Mouse (Mus musculus) naive thymus-derived CD4-positive, alpha-beta T cell, adult 2 months (primary cell): ENCODE results near the gene Pip4k2b.
"Not testable (repeated sequence)": the region's sequence is repeated elsewhere in the genome, so short reads cannot be mapped to it uniquely, and the experiment has no call there.

ENCODE experiments used
- DNase-seq: peaks from one replicate; pipeline ENCODE4 v3.0.0-alpha.2; 2011; ENCODE audit warnings: low read depth

Pip4k2b gene

DNA sequence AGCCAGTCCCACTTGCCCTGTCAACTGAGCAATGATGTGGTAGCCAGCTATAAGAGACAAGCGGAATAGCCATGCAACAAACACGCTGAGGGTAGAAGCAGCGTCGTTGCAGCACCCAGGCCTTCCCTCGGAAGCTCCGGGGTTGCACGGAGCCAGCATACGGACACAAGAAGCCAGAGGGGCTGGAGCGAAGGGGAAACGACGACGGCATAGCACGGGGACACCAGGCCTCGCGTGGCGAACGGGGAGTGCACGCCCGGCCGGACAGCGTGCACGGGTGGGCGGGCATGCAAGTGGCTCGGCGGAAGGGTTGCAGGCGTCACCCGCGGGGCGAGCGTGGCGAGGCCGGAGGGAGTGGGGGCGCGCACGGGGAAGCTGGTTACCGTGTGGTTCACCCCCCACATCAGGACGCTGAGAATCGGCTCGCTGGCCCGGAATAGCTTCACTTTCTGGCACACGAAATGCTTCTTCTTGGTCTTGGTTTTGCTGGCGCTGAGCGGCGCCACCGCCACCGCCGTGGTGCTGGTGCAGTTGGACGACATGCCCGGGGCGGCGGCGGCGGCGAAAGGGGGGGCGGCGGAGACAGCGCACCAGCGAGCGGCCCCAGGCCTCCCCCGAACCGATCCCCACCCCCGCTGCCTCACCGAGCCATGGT lies at the start of gene Pip4k2b:
Gene Pip4k2b, minus strand, starts transcription at position 642 of the 655 bp plus-strand sequence.
- DNase-seq = no peak

DNA sequence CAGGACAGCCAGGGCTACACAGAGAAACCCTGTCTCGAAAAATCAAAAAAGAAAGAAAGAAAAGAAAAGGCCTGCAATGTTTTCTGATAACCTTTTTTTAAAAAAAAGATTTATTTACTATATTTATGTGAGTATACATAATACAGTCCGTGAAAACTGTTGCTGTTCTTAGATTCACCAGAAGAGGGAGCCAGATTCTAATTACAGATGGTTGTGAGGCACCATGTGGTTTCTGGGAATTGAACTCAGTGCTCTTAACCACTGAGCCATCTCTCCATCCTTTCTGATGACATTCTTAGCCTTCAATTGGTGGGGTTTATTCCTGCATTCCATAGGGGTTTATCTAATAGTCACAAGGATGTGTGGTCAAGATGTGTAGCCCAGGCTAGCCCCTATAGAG lies 48.7 kb upstream of the Pip4k2b start:
- peak; percentile 92 for DNase-seq

DNA sequence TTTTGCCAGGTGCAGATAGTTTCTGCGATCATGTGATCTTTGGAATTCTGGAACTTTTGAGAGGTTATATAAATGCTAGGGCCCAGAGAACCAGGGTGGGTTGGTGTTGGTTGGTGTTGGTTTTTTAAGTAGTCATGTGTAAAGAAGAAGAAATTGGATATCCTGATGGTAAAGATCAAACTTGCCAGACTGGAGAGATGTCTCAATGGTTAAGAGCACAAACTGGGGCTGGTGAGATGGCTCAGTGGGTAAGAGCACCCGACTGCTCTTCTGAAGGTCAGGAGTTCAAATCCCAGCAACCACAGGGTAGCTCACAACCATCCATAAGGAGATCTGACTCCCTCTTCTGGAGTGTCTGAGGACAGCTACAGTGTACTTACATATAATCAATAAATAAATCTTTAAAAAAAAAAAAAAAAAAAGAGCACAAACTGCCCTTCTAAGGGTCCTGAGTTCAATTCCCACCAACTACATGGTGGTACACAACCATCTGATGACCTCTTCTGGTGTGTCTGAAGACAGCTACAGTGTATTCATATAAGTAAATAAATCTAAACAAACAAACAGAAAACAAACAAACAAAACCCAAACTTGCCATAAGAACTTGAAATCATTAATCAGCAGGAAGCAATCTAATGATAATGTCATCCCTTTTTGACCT lies 46.4 kb upstream of the Pip4k2b start:
- not testable (repeated sequence) for DNase-seq

DNA sequence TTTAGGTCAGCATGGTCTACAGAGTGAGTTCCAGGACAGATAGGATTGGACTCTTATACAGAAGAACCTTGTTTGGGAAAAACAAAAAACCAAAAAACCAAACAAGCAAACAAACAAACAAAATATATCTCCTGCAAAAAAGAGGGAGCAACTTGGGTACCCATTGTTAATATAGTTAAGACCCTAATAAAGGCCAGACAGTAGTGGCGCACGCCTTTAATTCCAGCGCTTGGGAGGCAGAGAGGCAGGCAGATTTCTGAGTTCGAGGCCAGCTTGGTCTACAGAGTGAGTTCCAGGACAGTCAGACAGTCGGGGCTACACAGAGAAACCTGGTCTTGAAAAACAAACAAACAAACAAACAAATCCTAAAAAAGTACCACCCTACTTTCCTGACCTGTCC lies 45.2 kb upstream of the Pip4k2b start:
- no peak for DNase-seq

DNA sequence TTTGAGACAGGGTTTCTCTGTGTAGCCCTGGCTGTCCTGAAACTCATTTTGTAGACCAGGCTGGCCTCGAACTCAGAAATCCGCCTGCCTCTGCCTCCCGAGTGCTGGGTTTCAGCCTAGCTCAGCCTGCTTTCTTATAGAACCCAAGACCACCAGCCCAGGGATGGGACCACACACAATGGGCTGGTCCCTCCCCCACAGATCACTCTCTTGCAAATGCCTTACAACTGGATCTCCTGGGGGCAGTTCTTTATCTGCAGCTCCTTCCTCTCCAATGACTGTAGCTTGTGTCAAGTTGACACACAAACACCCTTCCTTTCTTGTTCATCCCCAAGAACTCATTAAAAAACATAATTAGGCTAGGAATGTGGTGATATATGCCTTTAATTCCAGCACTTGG lies 43.5 kb upstream of the Pip4k2b start:
- no peak for DNase-seq

DNA sequence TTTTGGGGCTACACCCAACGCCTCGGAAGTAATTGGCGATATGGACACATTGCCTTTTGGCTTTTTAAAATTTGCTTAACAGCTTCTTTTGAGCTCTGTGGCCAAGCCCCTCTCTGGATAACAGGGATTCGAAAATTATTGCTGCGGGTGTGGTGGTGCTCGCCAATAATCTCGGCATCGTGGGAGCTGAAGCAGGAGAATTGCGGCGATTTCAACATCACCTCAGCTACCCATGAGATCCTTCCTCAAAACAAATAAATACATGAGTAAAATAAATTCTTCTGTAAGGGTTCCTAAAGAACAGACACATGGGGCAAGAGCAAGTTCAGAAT lies 38.0 kb upstream of the Pip4k2b start:
- no peak for DNase-seq

DNA sequence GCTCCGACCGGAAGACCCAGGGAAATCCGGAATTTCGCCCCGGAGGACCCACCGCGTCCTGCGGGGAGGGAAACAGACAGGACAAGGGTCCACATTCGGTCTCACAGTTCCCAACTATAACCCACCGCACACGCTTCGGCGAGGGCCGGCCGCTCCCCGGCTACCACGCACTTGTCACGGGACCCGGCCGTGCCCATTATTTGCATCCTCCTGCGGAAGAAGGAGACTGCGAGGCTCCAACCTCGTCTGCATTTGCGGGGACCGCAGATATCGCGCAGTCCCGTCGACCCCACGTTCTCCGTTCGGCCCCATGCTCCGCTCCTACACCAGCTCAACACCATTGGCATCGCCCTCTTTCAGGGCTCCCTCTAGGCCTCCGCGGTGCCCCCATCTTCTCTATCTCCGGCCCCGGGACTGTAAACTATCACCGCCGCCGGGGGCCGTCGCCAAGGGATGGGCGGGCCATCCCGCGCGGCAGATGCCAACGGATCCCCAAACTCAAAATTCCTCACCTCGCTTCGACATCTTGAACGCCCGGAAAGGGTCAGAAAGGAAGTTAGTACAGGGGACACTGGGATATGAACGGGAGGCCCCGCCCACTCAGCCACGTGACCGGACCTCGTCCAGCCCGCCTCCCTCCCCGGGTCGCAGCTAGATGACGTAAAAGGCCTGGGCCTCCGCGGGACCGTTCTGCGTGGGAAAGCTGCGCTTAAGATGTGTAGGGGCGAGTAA lies 37.5 kb upstream of the Pip4k2b start, which contains the start of gene Rpl23:
Gene Rpl23, minus strand, starts transcription at position 606 of the 732 bp plus-strand sequence.
- peak; percentile 97 for DNase-seq

DNA sequence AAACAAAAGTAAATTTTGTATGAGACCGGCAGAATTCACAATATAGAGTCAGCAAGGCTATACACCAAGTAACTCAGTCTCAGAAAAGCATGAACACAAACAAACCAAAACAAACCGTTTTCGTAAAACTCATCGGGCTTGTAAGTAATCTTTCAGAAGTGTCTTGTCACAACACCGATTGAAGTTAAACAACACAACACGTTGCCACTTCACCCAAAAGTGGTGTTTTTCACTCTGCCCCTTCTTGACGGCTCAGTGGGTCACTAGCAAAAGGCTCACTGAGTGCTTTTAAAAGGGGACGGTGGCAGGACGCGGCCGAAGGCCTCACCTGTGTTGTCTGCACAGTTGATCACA lies 37.0 kb upstream of the Pip4k2b start:
- peak; percentile 45 for DNase-seq

DNA sequence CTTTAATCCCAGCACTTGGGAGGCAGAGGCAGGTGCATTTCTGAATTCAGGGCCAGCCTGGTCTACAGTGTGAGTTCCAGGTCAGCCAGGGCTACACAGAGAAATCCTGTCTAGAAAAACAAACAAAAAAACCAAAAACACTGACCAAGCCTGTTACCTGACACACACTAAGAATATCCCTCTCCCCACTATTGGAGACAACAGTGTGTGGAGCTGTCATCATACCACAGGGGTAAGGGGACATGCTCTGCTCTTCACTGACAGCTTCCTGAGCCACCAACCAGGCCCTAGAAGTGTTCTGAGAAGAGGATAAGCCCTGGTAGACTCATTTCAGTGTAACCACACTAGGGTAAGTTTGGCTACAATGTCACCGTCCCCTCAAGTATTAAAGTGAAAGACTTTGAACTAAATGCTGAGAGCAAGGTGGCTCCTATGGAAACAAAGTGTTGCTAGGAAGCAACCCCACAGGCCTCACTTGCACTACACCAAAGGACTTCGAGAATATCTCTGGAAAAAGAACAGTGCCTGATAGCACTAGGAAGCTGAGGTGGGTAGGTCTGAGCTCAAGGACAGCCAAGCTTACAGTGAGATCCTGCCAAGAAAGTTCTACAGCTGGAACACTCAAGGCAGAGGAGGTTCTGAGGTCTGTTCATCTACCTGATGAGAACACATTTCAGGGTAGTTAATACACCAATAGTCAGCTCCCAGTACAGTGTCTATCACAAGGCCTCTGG lies 35.6 kb upstream of the Pip4k2b start:
- no peak for DNase-seq

DNA sequence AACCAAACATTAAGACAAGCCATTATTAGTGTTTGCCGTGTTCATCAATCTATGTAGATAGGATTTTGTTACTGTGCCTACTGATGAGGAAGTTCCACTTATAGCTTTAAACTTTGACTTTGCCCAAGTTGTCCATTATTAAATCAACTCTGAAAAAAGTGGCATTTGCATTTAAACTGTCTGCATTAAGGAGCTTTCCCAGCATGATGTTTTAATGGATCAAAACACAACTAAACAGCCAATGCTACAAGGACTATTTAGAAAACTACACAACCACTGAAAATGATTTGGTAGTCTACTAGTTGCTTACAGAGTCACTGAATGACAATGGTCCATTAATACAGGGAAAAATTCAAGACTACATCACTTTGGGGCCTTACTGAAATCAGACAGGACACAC lies 34.4 kb upstream of the Pip4k2b start:
- no peak for DNase-seq

DNA sequence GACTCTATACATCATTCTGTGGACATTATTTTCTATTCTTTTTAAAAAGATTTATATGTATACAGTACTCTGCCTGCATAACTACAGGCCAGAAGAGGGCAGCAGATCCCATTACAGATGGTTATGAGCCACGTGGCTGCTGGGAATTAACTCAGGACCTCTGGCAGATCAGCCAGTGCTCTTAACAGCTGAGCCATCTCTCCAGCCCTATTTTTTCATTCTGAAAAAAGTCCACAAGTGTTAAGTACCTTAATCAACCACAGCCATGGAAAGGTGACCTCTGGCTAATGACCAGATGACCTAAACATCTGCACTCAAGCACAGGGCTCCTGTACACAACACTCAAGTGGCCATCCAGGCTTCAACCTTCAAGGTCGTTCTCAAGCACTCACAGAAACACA lies 32.6 kb upstream of the Pip4k2b start:
- peak; percentile 52 for DNase-seq

DNA sequence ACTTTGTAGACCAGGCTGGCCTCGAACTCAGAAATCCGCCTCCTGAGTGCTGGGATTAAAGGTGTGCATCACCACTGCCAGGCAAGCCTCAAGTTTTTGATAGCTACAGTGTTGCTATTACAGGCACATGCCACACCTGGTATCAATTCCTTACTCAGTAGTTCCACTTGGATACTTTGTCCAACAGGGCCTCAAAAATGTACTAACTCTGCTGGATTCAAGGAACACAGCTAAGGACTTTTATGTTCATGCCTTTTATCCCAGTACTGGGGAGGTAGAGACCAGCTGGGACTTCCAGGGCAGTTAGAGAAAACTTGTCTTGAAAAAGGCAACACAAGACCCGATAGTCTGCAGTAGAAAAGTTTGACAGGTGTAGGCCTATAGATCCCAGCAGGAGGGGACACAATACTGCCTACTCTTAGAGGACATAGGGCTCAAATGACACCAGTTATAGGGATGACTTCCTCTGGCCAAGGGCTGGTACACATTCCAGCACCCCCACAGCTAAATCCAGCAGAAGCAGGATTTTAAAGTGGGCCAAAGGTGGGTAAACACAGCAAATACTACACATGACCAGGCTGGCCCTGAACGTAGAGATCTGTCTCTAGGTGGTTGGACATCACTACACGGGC lies 32.1 kb upstream of the Pip4k2b start:
- DNase-seq = no peak

DNA sequence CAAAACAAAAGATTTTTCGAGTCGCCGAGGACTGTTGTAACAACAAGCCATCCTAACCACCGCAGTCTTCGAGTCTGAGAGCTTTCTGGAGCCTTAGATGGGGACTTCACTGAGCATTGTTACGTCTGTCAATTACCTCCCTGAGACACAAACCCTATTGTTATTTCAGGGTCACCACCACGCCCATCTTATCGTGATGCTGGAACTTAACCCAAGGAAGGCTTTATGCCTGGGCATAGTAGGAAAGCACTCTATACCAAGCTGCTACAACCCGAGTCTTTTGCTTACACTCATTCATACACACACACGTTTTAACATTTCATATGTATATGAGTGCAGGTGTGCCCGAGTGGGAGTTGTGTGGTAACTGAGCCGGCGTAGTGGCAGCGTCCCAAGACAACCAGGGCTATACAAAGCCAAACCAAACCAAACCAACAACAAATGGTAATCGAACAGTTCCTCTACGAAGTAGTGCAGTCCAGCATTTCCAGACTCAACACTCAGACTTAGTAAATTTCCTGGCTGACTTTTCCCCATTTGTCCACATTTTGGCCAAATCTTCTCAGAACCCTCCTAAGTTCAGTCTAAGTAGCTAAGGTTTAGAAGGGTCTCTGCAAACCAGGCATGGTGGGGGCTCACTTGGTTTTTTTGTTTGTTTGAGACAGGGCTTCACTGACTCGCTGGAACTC lies 31.4 kb upstream of the Pip4k2b start, which contains the start of gene 1700001P01Rik:
Gene 1700001P01Rik, minus strand, starts transcription at position 111 of the 689 bp plus-strand sequence.
- no peak for DNase-seq

DNA sequence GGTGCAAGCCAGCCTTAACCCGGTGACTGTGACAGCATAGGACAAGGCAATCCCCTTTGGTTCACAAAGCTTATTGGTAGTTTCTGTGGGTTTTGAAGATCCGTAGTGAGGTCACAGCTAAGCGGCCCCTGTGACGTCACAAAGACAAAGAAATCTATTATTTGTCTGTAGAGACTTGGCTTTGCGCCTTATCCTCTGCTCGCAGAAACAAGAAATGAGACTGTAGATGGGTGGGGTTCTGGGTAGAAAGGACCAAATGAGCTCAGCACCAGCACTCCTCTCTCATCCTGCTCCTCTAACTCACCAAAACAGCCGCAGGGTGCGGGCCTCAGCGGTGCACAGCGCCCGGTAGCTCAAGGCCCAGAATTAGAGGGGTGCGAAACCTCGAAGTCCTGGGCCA lies 30.7 kb upstream of the Pip4k2b start:
- no peak for DNase-seq

DNA sequence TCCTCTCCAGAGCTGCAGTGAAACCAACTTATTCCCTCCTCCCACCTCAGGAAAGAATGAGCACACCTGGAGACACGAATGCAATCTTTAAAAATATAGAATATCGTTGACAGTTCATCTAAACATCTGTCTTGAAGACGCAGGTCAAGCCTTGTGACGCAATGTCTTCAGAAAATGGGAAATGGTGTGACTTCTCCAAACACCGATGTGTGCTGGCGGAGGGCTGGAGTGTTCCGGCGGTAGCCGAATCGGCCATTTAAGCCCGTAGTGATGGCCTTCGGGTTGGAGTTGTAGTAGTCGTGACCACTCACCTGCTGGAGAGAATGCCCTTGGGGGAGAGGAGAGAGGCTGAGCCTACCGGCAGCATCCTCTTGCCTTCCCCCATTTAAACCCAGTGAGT lies 26.9 kb upstream of the Pip4k2b start:
- DNase-seq = no peak

DNA sequence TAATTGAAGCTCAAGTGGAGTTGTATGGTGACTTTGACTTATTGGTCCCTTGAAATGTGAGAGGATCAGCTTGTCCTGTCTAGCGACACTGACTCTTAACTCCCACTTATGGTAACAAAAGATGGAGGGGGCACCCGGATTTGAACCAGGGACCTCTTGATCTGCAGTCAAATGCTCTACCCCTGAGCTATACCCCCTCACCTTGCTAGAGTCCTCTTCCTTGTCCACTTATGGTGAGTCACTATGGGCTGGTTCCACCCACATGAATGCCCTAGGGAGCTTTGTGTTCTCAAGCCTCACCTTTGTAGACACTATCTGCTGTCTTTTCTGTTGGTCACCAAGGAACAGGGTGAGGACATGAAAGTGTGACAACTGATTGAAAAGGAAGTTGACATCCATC lies 25.2 kb upstream of the Pip4k2b start:
- DNase-seq = no peak

DNA sequence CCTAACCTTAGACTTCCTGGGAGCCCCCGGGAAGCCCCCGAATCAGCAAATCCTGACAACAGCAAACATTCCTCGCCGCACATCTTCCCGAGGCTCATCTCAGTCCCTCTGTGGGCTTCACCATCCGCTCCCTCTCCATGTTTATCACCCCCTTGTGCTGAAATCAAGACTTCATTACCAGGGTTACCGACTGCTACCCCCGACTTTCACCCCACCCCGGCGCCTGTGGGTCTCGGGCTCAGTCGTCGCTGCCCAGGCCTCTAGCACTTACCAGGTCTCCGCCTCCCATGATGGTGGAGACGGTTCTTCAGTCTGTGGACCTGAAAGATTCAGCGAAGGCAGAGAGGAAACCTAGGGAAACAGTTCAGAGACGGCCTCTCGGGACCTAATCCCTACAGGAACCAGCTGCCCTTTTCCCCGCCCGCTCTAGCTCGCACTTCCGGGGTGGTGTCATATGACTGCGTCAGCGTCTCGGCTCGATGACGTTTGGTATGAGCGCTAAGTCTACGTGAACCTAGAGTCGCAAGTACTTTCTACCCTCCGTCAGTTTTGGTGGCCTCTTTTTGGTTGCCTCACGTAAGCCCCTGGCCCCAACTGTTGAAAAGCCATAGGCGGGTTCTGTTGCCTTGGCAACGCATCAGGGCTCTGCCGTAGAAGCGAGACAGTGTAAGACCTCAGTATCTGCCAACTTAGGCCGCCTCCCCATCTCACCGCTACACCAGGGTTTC lies 21.8 kb upstream of the Pip4k2b start, which contains the start of gene Cwc25:
Gene Cwc25, minus strand, starts transcription at position 403 of the 728 bp plus-strand sequence.
- DNase-seq = peak; percentile 96

DNA sequence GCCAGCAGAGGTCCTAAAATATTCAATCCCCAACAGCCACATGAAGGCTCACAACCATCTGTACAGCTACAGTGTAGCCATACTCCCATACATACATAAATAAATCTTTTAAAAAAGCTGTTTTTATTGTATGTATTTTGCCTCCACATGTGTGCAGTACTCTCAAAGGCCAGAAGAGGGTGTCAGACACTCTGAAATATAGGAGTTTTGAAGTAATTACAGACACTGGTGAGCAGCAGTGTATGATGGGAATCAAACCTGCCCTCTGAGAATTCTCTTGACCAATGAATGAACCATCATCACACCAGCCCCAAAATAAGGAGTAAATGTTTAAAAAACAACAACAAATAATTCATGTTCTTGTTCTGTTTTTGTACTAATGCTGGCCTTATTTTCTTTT lies 17.1 kb upstream of the Pip4k2b start:
- no peak for DNase-seq

DNA sequence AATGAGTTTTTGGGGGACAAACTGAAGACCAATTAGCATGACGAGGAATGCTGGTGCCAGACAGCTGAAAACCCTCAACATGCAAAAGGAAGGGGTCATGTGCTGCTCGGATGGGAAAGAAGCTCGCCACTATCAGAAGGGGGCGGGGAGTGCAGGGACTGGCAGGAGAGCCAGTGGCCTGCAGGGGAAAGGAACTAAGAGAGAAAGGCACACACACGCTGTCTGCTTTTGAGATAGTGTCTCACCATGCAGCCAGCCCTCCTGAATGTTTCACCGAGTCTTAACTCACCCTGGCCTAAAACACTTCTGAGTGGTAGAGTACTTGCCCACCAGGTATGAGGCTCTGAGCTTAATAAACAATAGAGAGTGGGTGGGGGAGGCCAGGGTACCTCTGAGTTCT lies 14.4 kb upstream of the Pip4k2b start:
- DNase-seq = no peak

DNA sequence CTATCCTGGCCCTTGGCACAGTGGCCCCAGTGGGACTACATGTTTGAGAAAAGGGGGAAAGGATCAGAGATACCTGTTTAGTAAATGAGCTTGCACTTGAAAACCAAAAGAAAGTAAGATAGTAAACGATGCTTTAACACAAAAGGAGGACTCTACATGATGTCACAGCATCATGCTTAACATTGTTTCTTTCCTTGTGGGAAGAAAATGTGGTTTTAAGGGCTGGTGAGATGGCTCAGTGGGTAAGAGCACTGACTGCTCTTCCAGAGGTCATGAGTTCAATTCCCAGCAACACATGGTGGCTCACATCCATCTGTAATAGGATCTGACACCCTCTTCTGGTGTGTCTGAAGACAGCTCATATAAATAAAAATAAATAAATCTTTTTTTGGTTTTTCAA lies 13.6 kb upstream of the Pip4k2b start:
- no peak for DNase-seq

DNA sequence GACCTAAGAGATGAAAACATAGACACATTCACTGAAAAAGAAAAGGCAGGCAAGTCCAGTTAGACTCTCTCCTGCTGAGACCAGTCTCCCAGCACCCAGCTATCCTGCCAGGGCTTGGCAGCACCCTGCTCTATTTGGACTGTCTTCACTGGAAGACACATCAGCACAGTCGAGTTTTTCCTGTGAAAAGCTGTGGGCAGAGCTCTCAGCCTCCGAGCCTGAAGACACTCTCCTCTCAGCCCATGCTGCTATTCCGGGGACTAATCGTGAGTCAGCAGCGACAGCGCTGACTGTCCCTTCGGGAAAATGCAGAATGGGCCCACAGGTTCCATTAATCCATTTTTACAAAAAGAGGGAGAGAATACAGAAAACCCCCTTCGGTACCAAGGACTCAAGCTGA lies 8.8 kb upstream of the Pip4k2b start:
- DNase-seq = no peak
